Mouse (Mus musculus) lung, postnatal 0 days (tissue): ENCODE results near the gene Birc3. TPM values are rescaled to one million over a fixed set of nuclear protein-coding genes. Genes with fewer than 3 reads are reported as not detected.
A peak's percentile ranks its signal among the peaks of the same experiment; 100 is the strongest.

Experiments used
- ATAC-seq: fragments of 200-750 bp; cut with Nextera tagmentation; 2 replicates; pipeline ENCODE4 v1.8.0; 2017; ENCODE audit warnings: moderate library complexity
- DNase-seq: peaks from one replicate; pipeline ENCODE4 v3.0.0-alpha.2; 2016; ENCODE audit warnings: low spot score
- H3K27ac ChIP-seq: fragments of 300-500 bp; sonication (generic); 2 replicates; pipeline ENCODE4 v1.5.1; 2014; ENCODE audit warnings: antibody characterized with exemption, mild to moderate bottlenecking, low read length, mixed read lengths
- H3K27me3 ChIP-seq: fragments of 300-500 bp; sonication (generic); replicated peaks from 2 replicates; pipeline ENCODE4 v1.6.1; 2014; ENCODE audit warnings: low read length, mixed read lengths; ENCODE audit not compliant: insufficient read depth
- H3K36me3 ChIP-seq: fragments of 300-500 bp; sonication (generic); 2 replicates; pipeline ENCODE4 v1.6.1; 2014; ENCODE audit warnings: low read length, mixed read lengths; ENCODE audit not compliant: insufficient read depth
- H3K4me1 ChIP-seq: fragments of 300-500 bp; sonication (generic); 2 replicates; pipeline ENCODE4 v1.6.1; 2014; ENCODE audit warnings: antibody characterized with exemption, low read depth, low read length, mixed read lengths; ENCODE audit not compliant: insufficient read depth
- H3K4me2 ChIP-seq: fragments of 300-500 bp; sonication (generic); replicated peaks from 2 replicates; pipeline ENCODE4 v1.6.1; 2014; ENCODE audit warnings: low read depth, mild to moderate bottlenecking, low read length, moderate library complexity, mixed read lengths
- H3K4me3 ChIP-seq: fragments of 300-500 bp; sonication (generic); 2 replicates; pipeline ENCODE4 v1.5.1; 2014; ENCODE audit warnings: low read depth, low read length
- H3K9ac ChIP-seq: fragments of 300-500 bp; sonication (generic); replicated peaks from 2 replicates; pipeline ENCODE4 v1.6.1; 2014; ENCODE audit warnings: low read depth, mild to moderate bottlenecking
- H3K9me3 ChIP-seq: fragments of 300-500 bp; sonication (generic); 2 replicates; pipeline ENCODE4 v1.6.1; 2016; ENCODE audit warnings: low read length, mixed read lengths
- CTCF ChIP-seq: IDR thresholded peaks from 2 replicates; pipeline ENCODE4 v1.5.1; 2016; ENCODE audit warnings: antibody characterized with exemption, mild to moderate bottlenecking
- EP300 ChIP-seq: IDR thresholded peaks from 2 replicates; pipeline ENCODE4 v1.6.1; 2016; ENCODE audit warnings: antibody characterized with exemption, mild to moderate bottlenecking, control low read depth
- WGBS: fragments of 180-500 bp; shearing (Covaris S2); extraction: QIAGEN DNeasy Blood & Tissue Kit; methylation state at CpG from one replicate; pipeline ENCODE4 v1.1.7; 2014; 5-methylcytosine and 5-hydroxymethylcytosine counted together
- polyA plus RNA-seq: library from polyadenylated mRNA; unstranded; fragments of >200 nt; fragmentation: Nextera tagmentation; extraction: Ambion mirVana; gene quantifications from 2 replicates; pipeline ENCODE4 v1.2.1, GENCODE M21; 2015

Birc3 gene
- polyA plus RNA-seq, 1 experiment from 2014 or later, result 23.2 TPM

- Histone ChIP-seq H3K9ac (no peak overlapping the region), H3K36me3 (0 out of 2 replicates have a peak, but pooled peaks cover 5% of the 10 kb centered on the region), H3K4me2 (no peak overlapping the region), H3K9me3 (no peaks in the 10 kb centered on the region), H3K27me3 (no peaks in the 10 kb centered on the region), H3K4me1 (peaks cover 4% of the 10 kb centered on the region; the same call in 1 of the 2 replicates), H3K4me3 (no peak overlapping the region), H3K27ac (no peak overlapping the region)
- WGBS, result 70% methylated on average over 1 of the region's 1 CpGs
- ATAC-seq (no peak), DNase-seq (no peak)
- TF ChIP-seq CTCF (no peak), EP300 (no peak)
Measured at GRCm38 (mm10) chr9:7835302-7835701, 37.7 kb downstream of the Birc3 start.

- Histone ChIP-seq H3K4me2 (no peak overlapping the region), H3K36me3 (0 out of 2 replicates have a peak, but pooled peaks cover 5% of the 10 kb centered on the region), H3K4me1 (peaks cover 4% of the 10 kb centered on the region; the same call in 1 of the 2 replicates), H3K4me3 (no peak overlapping the region), H3K27ac (no peak overlapping the region), H3K9me3 (no peaks in the 10 kb centered on the region), H3K27me3 (no peaks in the 10 kb centered on the region), H3K9ac (no peak overlapping the region)
- ATAC-seq (no peak), DNase-seq (no peak)
- 81% methylated on average over 6 of the region's 6 CpGs for WGBS
- TF ChIP-seq CTCF (no peak), EP300 (no peak)
Measured at GRCm38 (mm10) chr9:7833421-7833820, 39.6 kb downstream of the Birc3 start.

- Histone ChIP-seq H3K36me3 (0 out of 2 replicates have a peak, but pooled peaks cover 5% of the 10 kb centered on the region), H3K27ac (no peak overlapping the region), H3K9ac (no peak overlapping the region), H3K9me3 (no peaks in the 10 kb centered on the region), H3K27me3 (no peaks in the 10 kb centered on the region), H3K4me1 (peaks cover 4% of the 10 kb centered on the region; the same call in 1 of the 2 replicates), H3K4me3 (no peak overlapping the region; the same call in 1 of the 2 replicates), H3K4me2 (peak overlapping the region; percentile 19; the same call in 1 of the 2 replicates)
- ATAC-seq (peak; percentile 54; the same call in 1 of the 2 replicates), DNase-seq (no peak)
- TF ChIP-seq CTCF (no peak), EP300 (no peak)
- 69% methylated on average over 9 of the region's 9 CpGs for WGBS
Measured at GRCm38 (mm10) chr9:7829531-7830528, 43.2 kb downstream of the Birc3 start.

DNA sequence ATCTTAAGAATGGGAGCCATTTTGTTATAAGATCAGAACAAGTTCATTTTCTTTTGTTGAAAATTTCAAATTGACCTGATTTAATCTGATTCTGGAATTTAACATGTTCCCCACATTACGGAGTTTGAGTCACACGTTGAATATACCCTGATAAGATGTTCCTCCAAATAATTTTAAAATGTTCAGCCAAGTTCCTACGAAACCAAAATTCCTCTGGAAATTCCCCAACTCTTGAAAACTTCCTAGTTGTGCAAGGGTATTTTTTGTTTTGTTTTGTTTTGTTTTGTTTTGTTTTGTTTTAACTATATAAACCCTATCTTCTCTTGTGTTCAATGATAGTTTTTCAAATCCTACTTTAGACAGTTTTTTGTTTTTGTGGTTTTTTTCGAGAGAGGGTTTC is 44.3 kb downstream of the Birc3 start:
- H3K27me3 ChIP-seq, result no peaks in the 10 kb centered on the region
- no peaks in the 10 kb centered on the region for H3K36me3 ChIP-seq
- peak; percentile 32 for DNase-seq
- H3K4me3 ChIP-seq, result no peak overlapping the region
- 66% methylated on average over 4 of the region's 4 CpGs for WGBS
- H3K27ac ChIP-seq, result no peak overlapping the region
- no peak for TF ChIP-seq CTCF
- TF ChIP-seq EP300, result no peak
- no peak for ATAC-seq
- no peak overlapping the region for H3K4me2 ChIP-seq
- H3K9me3 ChIP-seq, result no peaks in the 10 kb centered on the region
- H3K4me1 ChIP-seq, result peaks cover 3% of the 10 kb centered on the region; the same call in 1 of the 2 replicates
- no peak overlapping the region for H3K9ac ChIP-seq

GRCm38 (mm10) chr9:7824916-7825315 is 48.1 kb downstream of the Birc3 start:
- H3K27me3 ChIP-seq, result no peaks in the 10 kb centered on the region
- DNase-seq (no peak), ATAC-seq (no peak)
- H3K4me3 ChIP-seq, result no peak overlapping the region
- H3K4me1 ChIP-seq, result no peaks in the 10 kb centered on the region
- H3K4me2 ChIP-seq, result no peak overlapping the region
- no peak overlapping the region for H3K27ac ChIP-seq
- H3K9me3 ChIP-seq, result no peaks in the 10 kb centered on the region
- 89% methylated on average over 5 of the region's 5 CpGs for WGBS
- peaks cover 4% of the 10 kb centered on the region; the same call in 1 of the 2 replicates for H3K36me3 ChIP-seq
- no peak for TF ChIP-seq CTCF
- no peak for TF ChIP-seq EP300
- H3K9ac ChIP-seq, result no peak overlapping the region

DNA sequence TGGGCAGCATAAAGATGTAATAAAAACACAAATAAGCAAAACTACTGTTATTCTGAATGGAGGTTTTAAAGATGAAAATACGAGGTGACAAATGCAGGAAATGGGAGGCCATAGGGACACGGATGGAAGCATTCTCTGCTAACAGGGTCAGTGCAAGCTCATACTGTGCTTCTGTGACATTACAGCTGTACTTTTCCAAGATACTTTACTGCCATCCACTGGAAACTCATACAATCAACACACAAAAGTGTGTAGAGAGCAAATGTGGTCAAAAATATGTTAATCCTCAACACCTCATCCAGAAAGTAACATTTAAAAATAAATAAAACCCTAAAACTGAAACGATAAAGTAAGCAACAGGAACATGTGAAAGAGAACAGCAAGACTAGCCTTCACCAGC is 50.2 kb downstream of the Birc3 start:
- no peaks in the 10 kb centered on the region for H3K9me3 ChIP-seq
- no peak overlapping the region for H3K9ac ChIP-seq
- H3K27ac ChIP-seq, result no peak overlapping the region
- H3K27me3 ChIP-seq, result no peaks in the 10 kb centered on the region
- peaks cover 10% of the 10 kb centered on the region; the same call in 1 of the 2 replicates for H3K36me3 ChIP-seq
- DNase-seq (peak; percentile 40), ATAC-seq (no peak)
- 71% methylated on average over 3 of the region's 3 CpGs for WGBS
- no peak overlapping the region for H3K4me3 ChIP-seq
- no peak for TF ChIP-seq EP300
- TF ChIP-seq CTCF, result peak; percentile 43
- no peak overlapping the region for H3K4me2 ChIP-seq
- H3K4me1 ChIP-seq, result no peaks in the 10 kb centered on the region
